Mouse (Mus musculus): ENCODE data around the gene Cd209b.
A peak's percentile ranks its signal among the peaks of the same experiment; 100 is the strongest.

The Cd209b gene

GRCm38 (mm10) chr8:3926744-3927143 is at the start of gene Cd209b:
TSS of gene Cd209b (minus strand) at chr8:3926844.
- DNase-seq (ENCODE audit: low read depth, low spot score): no peak

GRCm38 (mm10) chr8:3956037-3956436 is 29.4 kb upstream of the Cd209b start:
- peak; percentile 1 for DNase-seq (ENCODE audit: low read depth, low spot score)

- no peak for DNase-seq (ENCODE audit: low read depth, low spot score)
Measured at GRCm38 (mm10) chr8:3954646-3955045, 28.0 kb upstream of the Cd209b start, which contains the start of gene Cd209c. TSS of gene Cd209c (minus strand) at chr8:3954746.

GRCm38 (mm10) chr8:3940023-3940422 is 13.4 kb upstream of the Cd209b start:
- no peak for DNase-seq (ENCODE audit: low read depth, low spot score)

DNA sequence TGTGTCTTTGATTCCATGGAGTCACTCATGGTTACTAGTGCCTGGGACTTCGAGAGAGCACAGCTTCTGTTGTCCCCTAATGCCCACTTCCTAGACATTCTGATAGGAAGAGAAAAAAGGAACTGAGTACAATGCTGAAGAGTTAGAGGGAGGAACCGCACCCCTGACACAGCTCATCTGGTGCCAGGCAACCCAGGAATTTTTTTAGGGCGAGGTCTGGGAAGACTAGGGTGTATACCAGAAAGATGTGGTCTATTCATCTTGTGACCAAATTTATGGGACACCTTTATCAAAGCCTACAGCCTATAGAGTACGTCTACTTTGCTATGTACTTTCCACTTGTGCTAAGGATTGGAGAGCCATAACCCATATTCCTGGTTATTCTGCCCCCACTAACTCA is 48.2 kb downstream of the Cd209b start, which contains the start of gene Cd209d:
Gene Cd209d, minus strand, starts transcription at position 101 of the 400 bp plus-strand sequence.
- no peak for DNase-seq (ENCODE audit: low read depth, low spot score)

GRCm38 (mm10) chr8:3876121-3876520 is 50.5 kb downstream of the Cd209b start:
- DNase-seq (ENCODE audit: low read depth, low spot score): no peak

All from CD4-positive, CD25-positive, alpha-beta regulatory T cell, adult 2 months (primary cell).